Mouse (Mus musculus) hindbrain, postnatal 0 days (tissue): Measurements from ENCODE around the gene Daxx. TPM values are rescaled to one million over a fixed set of nuclear protein-coding genes. Genes with fewer than 3 reads are reported as not detected.

ENCODE experiments used
- ATAC-seq: fragments of 200-750 bp; cut with Nextera tagmentation; 2 replicates; pipeline ENCODE4 v1.8.0; 2017; ENCODE audit warnings: mild to moderate bottlenecking, moderate TSS enrichment, moderate library complexity
- DNase-seq: peaks from one replicate; pipeline ENCODE4 v3.0.0-alpha.2; 2015; ENCODE audit warnings: low spot score
- H3K27ac ChIP-seq: fragments of 300-500 bp; sonication (generic); 2 replicates; pipeline ENCODE4 v1.5.1; 2014; ENCODE audit warnings: mild to moderate bottlenecking
- H3K27me3 ChIP-seq: fragments of 300-500 bp; sonication (generic); 2 replicates; pipeline ENCODE4 v1.6.1; 2014; ENCODE audit warnings: low read length, mixed read lengths; ENCODE audit not compliant: insufficient read depth
- H3K36me3 ChIP-seq: fragments of 300-500 bp; sonication (generic); 2 replicates; pipeline ENCODE4 v1.6.1; 2014; ENCODE audit warnings: low read length, mixed read lengths; ENCODE audit not compliant: insufficient read depth
- H3K4me1 ChIP-seq: fragments of 300-500 bp; sonication (generic); 2 replicates; pipeline ENCODE4 v1.6.1; 2014; ENCODE audit warnings: antibody characterized with exemption, low read length, mixed read lengths; ENCODE audit not compliant: insufficient read depth
- H3K4me2 ChIP-seq: fragments of 300-500 bp; sonication (generic); 2 replicates; pipeline ENCODE4 v1.6.1; 2014; ENCODE audit warnings: low read depth, mild to moderate bottlenecking, low read length, moderate library complexity, mixed read lengths
- H3K4me3 ChIP-seq: fragments of 300-500 bp; sonication (generic); 2 replicates; pipeline ENCODE4 v1.5.1; 2014; ENCODE audit warnings: low read length
- H3K9ac ChIP-seq: fragments of 300-500 bp; sonication (generic); replicated peaks from 2 replicates; pipeline ENCODE4 v1.6.1; 2014; ENCODE audit warnings: mild to moderate bottlenecking, low read length, moderate library complexity, mixed read lengths
- H3K9me3 ChIP-seq: fragments of 300-500 bp; sonication (generic); 2 replicates; pipeline ENCODE4 v1.6.1; 2016; ENCODE audit warnings: low read length, mixed read lengths
- CTCF ChIP-seq: IDR thresholded peaks from 2 replicates; pipeline ENCODE4 v1.5.1; 2016; ENCODE audit warnings: antibody characterized with exemption, control low read depth, low read depth
- WGBS: fragments of 180-500 bp; shearing (Covaris S2); extraction: QIAGEN DNeasy Blood & Tissue Kit; methylation state at CpG from one replicate; pipeline ENCODE4 v1.1.7; 2014; 5-methylcytosine and 5-hydroxymethylcytosine counted together
- polyA plus RNA-seq: library from polyadenylated mRNA; unstranded; fragments of >200 nt; fragmentation: Nextera tagmentation; extraction: Ambion mirVana; gene quantifications from 2 replicates; pipeline ENCODE4 v1.2.1, GENCODE M21; 2015
- total RNA-seq: library from RNA; depleted of rRNA; stranded (reverse); fragments of >200 nt; gene quantifications from 2 replicates; pipeline ENCODE4 v1.2.3, GENCODE M21; 2014

Gene Daxx
- total and polyA plus RNA-seq, 2 experiments from 2014 or later = 41.9 to 52.1 TPM

DNA sequence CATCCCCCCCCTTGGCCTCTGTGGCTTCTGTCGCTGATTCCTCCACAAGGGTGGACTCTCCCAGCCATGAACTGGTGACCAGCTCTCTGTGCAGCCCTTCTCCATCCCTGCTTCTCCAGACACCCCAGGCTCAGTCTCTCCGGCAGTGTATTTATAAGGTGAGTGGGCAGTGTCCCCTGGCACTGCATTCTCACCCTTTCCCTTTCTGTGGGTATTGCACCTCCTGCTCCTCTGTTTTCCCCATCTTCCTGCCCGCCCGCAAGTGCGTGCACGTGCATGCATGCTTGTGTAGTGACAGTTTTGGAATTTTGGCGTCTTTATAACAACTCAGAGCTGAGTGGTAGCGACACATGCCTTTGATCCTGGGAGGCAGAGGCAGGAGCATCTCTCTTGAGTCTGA lies 4.7 kb downstream of the Daxx start:
- ATAC-seq = no peak
- Histone ChIP-seq H3K4me3 (no peak overlapping the region), H3K27me3 (no peaks in the 10 kb centered on the region), H3K4me2 (no peak overlapping the region), H3K27ac (no peak overlapping the region), H3K36me3 (peaks cover 30% of the 10 kb centered on the region), H3K9ac (no peak overlapping the region), H3K4me1 (0 out of 2 replicates have a peak, but pooled peaks cover 6% of the 10 kb centered on the region), H3K9me3 (no peaks in the 10 kb centered on the region)
- DNase-seq = no peak
- 92% methylated on average over 8 of the region's 8 CpGs for WGBS
- TF ChIP-seq CTCF = no peak

DNA sequence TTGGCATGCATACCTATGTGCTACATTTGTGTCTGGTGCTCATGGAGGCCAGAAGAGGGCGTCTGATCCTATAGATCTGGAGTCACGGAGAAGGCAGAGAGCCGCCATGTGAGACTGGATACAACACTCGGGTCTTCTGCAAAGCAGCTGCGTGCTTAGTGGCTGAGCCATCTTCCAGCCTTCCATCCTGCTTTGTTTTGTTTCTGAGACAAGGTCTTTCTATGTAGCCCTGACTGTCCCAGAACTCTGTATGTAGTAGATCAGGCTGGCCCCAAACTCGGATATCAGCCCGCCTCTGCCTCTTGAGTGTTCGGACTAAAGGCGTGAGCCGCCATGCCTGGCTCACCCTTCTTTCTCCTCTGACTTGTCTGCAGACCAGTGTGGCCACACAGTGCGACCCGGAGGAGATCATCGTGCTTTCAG lies 5.8 kb downstream of the Daxx start:
- 0 out of 2 replicates have a peak, but pooled peaks cover 11% of the 10 kb centered on the region for H3K4me1 ChIP-seq
- no peaks in the 10 kb centered on the region for H3K27me3 ChIP-seq
- H3K27ac ChIP-seq = no peak overlapping the region
- H3K9me3 ChIP-seq = no peaks in the 10 kb centered on the region
- peaks cover 30% of the 10 kb centered on the region for H3K36me3 ChIP-seq
- TF ChIP-seq CTCF = peak; percentile 17; the same call in 1 of the 2 replicates
- ATAC-seq (no peak), DNase-seq (no peak)
- H3K9ac ChIP-seq = no peak overlapping the region
- 62% methylated on average over 13 of the region's 13 CpGs for WGBS
- no peak overlapping the region for H3K4me2 ChIP-seq
- H3K4me3 ChIP-seq = no peak overlapping the region

DNA sequence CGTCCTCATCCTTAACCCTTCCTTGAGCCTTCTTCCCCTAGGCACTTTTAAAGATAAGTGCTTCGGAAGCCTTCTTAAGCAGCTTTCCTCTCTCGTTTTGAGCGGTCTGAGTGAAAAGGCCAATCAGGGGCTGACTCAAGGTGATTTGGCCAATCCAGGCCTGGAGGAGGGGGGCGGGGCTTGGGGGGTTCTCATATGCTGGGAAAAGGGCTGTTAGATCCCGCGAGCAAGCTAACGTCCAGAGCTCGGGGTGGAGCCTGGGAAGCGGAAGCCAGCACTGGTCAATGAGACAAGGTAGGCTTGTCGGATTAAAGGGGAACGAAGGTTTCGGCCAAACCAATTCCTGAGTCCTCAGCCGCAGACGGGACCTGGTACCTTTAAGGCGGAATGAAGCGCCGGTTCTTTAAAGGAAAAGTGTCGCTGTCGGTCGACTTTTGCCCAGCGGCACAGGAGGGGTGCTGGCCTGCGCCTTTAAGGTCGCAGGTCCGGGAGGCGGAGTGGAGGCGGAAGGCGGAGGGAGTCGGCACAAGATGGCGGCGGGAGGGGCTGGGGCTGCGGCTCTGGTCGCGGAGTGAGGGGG lies 6.5 kb downstream of the Daxx start, which contains the start of the genes Tapbp and Zbtb22:
Gene Tapbp (plus strand): TSS at position 229 of the 580 bp plus-strand sequence.
Gene Zbtb22 (plus strand): TSS at position 234 of the 580 bp plus-strand sequence.
- Histone ChIP-seq H3K36me3 (peaks cover 30% of the 10 kb centered on the region), H3K4me1 (0 out of 2 replicates have a peak, but pooled peaks cover 5% of the 10 kb centered on the region), H3K27me3 (no peaks in the 10 kb centered on the region), H3K4me2 (peak within 1 kb of the TSS; percentile 76), H3K9me3 (no peaks in the 10 kb centered on the region), H3K27ac (peak within 1 kb of the TSS; percentile 69), H3K9ac (peak within 1 kb of the TSS; percentile 58), H3K4me3 (peak within 1 kb of the TSS; percentile 58)
- TF ChIP-seq CTCF = no peak
- DNase-seq (peak; percentile 98), ATAC-seq (peak; percentile 94)
- WGBS = under 1% methylated on average over 31 of the region's 34 CpGs

DNA sequence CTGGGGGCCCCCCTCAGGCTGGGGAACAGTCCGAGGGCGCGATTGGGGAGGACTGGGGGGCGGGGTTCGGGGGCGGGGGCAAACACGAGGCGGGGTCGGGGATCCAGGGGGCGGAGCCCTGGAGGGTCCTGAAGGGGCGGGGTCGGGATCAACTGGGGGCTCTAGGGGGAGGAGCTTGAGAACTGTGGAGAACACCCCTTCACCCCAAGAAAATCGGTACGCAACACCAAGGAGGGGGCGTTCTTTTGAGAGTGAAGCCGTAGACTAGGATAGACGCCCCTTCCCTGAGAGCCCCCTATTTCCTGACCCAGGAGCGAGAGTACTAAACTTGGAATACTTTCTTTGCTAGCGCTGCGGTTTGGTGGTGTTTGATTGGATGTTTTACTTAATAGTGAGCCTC lies 7.1 kb downstream of the Daxx start:
- Histone ChIP-seq H3K4me1 (0 out of 2 replicates have a peak, but pooled peaks cover 5% of the 10 kb centered on the region), H3K4me2 (peak overlapping the region; percentile 76), H3K36me3 (peaks cover 28% of the 10 kb centered on the region), H3K4me3 (peak overlapping the region; percentile 58), H3K27me3 (no peaks in the 10 kb centered on the region), H3K9ac (peak overlapping the region; percentile 58), H3K9me3 (no peaks in the 10 kb centered on the region), H3K27ac (peak overlapping the region; percentile 69)
- DNase-seq (peak; percentile 73), ATAC-seq (peak; percentile 24)
- TF ChIP-seq CTCF = no peak
- under 1% methylated on average over 13 of the region's 20 CpGs for WGBS

DNA sequence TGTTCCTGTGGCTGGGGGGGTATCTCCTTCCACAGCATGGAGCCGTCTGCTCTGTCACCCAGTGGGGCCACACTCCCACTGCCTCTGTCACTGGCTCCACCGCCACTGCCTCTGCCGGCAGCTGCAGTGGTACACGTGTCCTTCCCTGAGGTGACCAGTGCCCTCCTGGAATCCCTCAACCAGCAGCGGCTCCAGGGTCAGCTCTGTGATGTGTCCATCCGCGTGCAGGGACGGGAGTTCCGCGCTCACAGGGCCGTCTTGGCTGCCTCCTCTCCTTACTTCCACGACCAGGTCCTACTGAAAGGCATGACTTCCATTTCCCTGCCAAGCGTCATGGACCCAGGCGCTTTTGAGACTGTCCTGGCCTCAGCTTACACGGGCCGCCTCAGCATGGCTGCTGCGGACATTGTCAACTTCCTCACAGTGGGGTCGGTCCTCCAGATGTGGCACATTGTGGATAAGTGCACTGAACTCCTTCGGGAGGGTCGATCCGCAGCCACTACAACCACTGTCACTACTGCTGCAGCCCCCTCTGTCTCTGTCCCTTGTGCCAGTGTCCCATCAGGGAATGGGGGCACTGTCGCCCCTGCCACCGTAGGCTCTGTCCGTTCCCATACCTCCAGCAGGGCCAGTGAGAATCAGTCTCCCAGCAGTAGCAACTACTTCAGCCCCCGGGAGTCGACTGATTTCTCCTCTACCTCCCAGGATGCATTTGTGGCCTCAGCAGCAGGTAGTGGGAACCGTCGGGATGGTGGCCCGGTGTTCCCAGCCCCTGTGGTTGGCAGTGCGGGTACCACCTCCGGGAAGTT lies 7.8 kb downstream of the Daxx start:
- peak overlapping the region; percentile 58 for H3K4me3 ChIP-seq
- H3K27me3 ChIP-seq = no peaks in the 10 kb centered on the region
- H3K27ac ChIP-seq = no peak overlapping the region
- TF ChIP-seq CTCF = no peak
- peak overlapping the region; percentile 76 for H3K4me2 ChIP-seq
- H3K9me3 ChIP-seq = no peaks in the 10 kb centered on the region
- H3K9ac ChIP-seq = no peak overlapping the region
- no peak for DNase-seq
- 69% methylated on average over 31 of the region's 31 CpGs for WGBS
- H3K36me3 ChIP-seq = peaks cover 21% of the 10 kb centered on the region
- ATAC-seq = no peak
- 0 out of 2 replicates have a peak, but pooled peaks cover 5% of the 10 kb centered on the region for H3K4me1 ChIP-seq

DNA sequence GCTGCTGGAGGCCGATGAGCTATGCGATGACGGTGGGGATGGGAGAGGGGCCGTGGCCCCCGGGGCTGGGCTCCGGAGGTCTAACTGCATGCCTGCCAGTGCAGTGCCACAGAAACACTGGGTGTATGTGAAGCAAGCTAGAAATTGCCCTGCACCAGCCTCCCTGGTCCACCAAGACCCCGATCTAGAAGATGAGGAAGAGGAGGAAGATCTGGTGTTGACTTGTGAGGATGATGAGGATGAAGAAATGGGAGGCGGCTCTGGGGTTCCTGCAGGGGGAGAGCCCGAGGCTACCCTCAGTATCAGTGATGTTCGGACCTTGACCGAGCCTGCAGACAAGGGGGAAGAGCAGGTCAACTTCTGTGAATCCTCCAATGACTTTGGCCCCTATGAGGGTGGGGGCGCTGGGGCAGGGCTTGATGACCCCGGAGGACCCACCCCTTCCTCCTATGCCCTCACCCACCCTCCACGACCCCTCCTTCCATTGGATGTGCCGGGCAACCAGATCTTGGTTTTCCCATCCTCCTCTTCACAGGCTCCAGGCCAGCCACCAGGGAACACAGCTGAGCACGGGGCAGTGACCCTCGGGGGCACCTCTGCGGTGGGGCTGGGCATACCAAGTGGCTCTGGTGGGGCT lies 8.6 kb downstream of the Daxx start:
- H3K4me1 ChIP-seq = 0 out of 2 replicates have a peak, but pooled peaks cover 5% of the 10 kb centered on the region
- ATAC-seq (no peak), DNase-seq (no peak)
- no peaks in the 10 kb centered on the region for H3K9me3 ChIP-seq
- no peak overlapping the region for H3K4me3 ChIP-seq
- H3K36me3 ChIP-seq = peaks cover 16% of the 10 kb centered on the region; the same call in 1 of the 2 replicates
- no peak overlapping the region for H3K27ac ChIP-seq
- WGBS = 83% methylated on average over 18 of the region's 18 CpGs
- H3K4me2 ChIP-seq = no peak overlapping the region
- TF ChIP-seq CTCF = no peak
- no peak overlapping the region for H3K9ac ChIP-seq
- no peaks in the 10 kb centered on the region for H3K27me3 ChIP-seq
